Mouse (Mus musculus) CH12.LX (cell line): ENCODE data around the gene Olfr1493-ps1.

ENCODE experiments used
- CHD2 ChIP-seq: IDR thresholded peaks from 2 replicates; pipeline ENCODE4 v1.6.1; 2011; ENCODE audit warnings: low read length, improper control_type of control experiment
- CTCF ChIP-seq, 2 experiments: IDR thresholded peaks in 1 of 2; conservative IDR thresholded peaks in 1 of 2; 2 replicates each; pipeline ENCODE4 v1.5.1; 2011 to 2012; ENCODE audit warnings: low read depth in 2 of 2, low read length in 2 of 2, improper control_type of control experiment in 1 of 2, inconsistent platforms in 1 of 2, mild to moderate bottlenecking in 1 of 2, moderate library complexity in 1 of 2
- E2F4 ChIP-seq: IDR thresholded peaks from 2 replicates; pipeline ENCODE4 v1.6.1; 2011; ENCODE audit warnings: low read depth, low read length, improper control_type of control experiment; ENCODE audit not compliant: insufficient replicate concordance
- EP300 ChIP-seq: IDR thresholded peaks from 2 replicates; pipeline ENCODE4 v1.6.1; 2011; ENCODE audit warnings: low read length, improper control_type of control experiment
- IRF4 ChIP-seq: IDR thresholded peaks from 2 replicates; pipeline ENCODE4 v1.6.1; 2014; ENCODE audit warnings: low read depth, mild to moderate bottlenecking, inconsistent platforms, low read length, improper control_type of control experiment
- MAX ChIP-seq: IDR thresholded peaks from 2 replicates; pipeline ENCODE4 v1.6.1; 2011; ENCODE audit warnings: low read length, improper control_type of control experiment
- MYC ChIP-seq: IDR thresholded peaks from 2 replicates; pipeline ENCODE4 v1.6.1; 2011; ENCODE audit warnings: low read depth, mild to moderate bottlenecking, improper control_type of control experiment, low read length
- POLR2A ChIP-seq: IDR thresholded peaks from 2 replicates; pipeline ENCODE4 v1.6.1; 2011; ENCODE audit warnings: low read depth, mild to moderate bottlenecking, improper control_type of control experiment, low read length
- POLR2AphosphoS2 ChIP-seq: IDR thresholded peaks from 2 replicates; pipeline ENCODE4 v1.6.1; 2011; ENCODE audit warnings: low read depth, low read length, improper control_type of control experiment
- SIN3A ChIP-seq: IDR thresholded peaks from 2 replicates; pipeline ENCODE4 v1.6.1; 2012; ENCODE audit warnings: low read length, improper control_type of control experiment, inconsistent platforms
- USF1 ChIP-seq: IDR thresholded peaks from 2 replicates; pipeline ENCODE4 v1.6.1; 2014; ENCODE audit warnings: low read depth, mild to moderate bottlenecking, inconsistent platforms, low read length, improper control_type of control experiment
- USF2 ChIP-seq: conservative IDR thresholded peaks from 2 replicates; pipeline ENCODE4 v1.6.1; 2011; ENCODE audit warnings: low read depth, low read length, improper control_type of control experiment
- ZMIZ1 ChIP-seq: IDR thresholded peaks from 2 replicates; pipeline ENCODE4 v1.6.1; 2012; ENCODE audit warnings: low read depth, mild to moderate bottlenecking, inconsistent platforms, low read length, improper control_type of control experiment

GRCm38 (mm10) chr19:13749366-13749765 is 26.3 kb downstream of the Olfr1493-ps1 start:
- TF ChIP-seq CTCF (conservative IDR thresholded peaks at IDR 0.05 in 1 of 2, IDR thresholded peaks at IDR 0.05 in 1 of 2; ENCODE audit: low read depth in 2 of 2, low read length in 2 of 2) (no peak), SIN3A (no peak), POLR2A (no peak), USF1 (no peak), IRF4 (no peak), POLR2AphosphoS2 (no peak), USF2 (no peak), EP300 (no peak), CHD2 (no peak), E2F4 (no peak), MAX (no peak), ZMIZ1 (no peak), MYC (no peak)
